Mouse (Mus musculus) MEL (cell line): ENCODE data around the gene Mst1. TPM values are rescaled to one million over a fixed set of nuclear protein-coding genes. Genes with fewer than 3 reads are reported as not detected.

Experiments
- DNase-seq: peaks from one replicate; pipeline ENCODE4 v3.0.0; 2011; ENCODE audit warnings: low read depth, low spot score
- H3K27ac ChIP-seq: 2 replicates; pipeline ENCODE4 v1.5.1; 2012; ENCODE audit warnings: low read depth, mild to moderate bottlenecking, control low read depth, low read length, moderate library complexity; ENCODE audit not compliant: control insufficient read depth
- H3K27me3 ChIP-seq, 2 experiments: fragments of 150-350 bp in 1 of 2; sonication (generic) in 1 of 2; 2 replicates each; pipeline ENCODE4 v1.6.1; 2012; ENCODE audit warnings: low read length in 2 of 2, mild to moderate bottlenecking in 2 of 2, improper control_type of control experiment in 1 of 2, moderate library complexity in 1 of 2; ENCODE audit not compliant: insufficient read depth in 2 of 2, control insufficient read depth in 1 of 2
- H3K36me3 ChIP-seq, 2 experiments: 2 replicates each; pipeline ENCODE4 v1.6.1; 2012 to 2014; ENCODE audit warnings: low read length in 2 of 2, improper control_type of control experiment in 1 of 2, inconsistent platforms in 1 of 2, mild to moderate bottlenecking in 1 of 2; ENCODE audit not compliant: insufficient read depth in 2 of 2, control insufficient read depth in 1 of 2
- H3K4me1 ChIP-seq, 2 experiments: fragments of 150-350 bp in 1 of 2; sonication (generic) in 1 of 2; 2 replicates each; pipeline ENCODE4 v1.6.1; 2012; ENCODE audit warnings: low read length in 2 of 2, improper control_type of control experiment in 1 of 2, mild to moderate bottlenecking in 1 of 2; ENCODE audit not compliant: insufficient read depth in 2 of 2, control insufficient read depth in 1 of 2
- H3K4me3 ChIP-seq, 2 experiments: fragments of 150-350 bp in 1 of 2; sonication (generic) in 1 of 2; 2 replicates each; pipeline ENCODE4 v1.5.1; 2012; ENCODE audit warnings: low read depth in 2 of 2, low read length in 2 of 2, mild to moderate bottlenecking in 2 of 2, moderate library complexity in 2 of 2, control low read depth in 1 of 2, improper control_type of control experiment in 1 of 2; ENCODE audit not compliant: control insufficient read depth in 1 of 2, insufficient read depth in 1 of 2
- H3K79me2 ChIP-seq: 2 replicates; pipeline ENCODE4 v1.6.1; 2012; ENCODE audit warnings: mild to moderate bottlenecking, low read length, moderate library complexity; ENCODE audit not compliant: control insufficient read depth, poor library complexity, insufficient read depth
- H3K9ac ChIP-seq: 2 replicates; pipeline ENCODE4 v1.6.1; 2012; ENCODE audit warnings: low read depth, mild to moderate bottlenecking, control low read depth, low read length, moderate library complexity; ENCODE audit not compliant: control insufficient read depth, poor library complexity, severe bottlenecking
- H3K9me3 ChIP-seq: fragments of 150-350 bp; sonication (generic); replicated peaks from 2 replicates; pipeline ENCODE4 v1.6.1; 2012; ENCODE audit warnings: mild to moderate bottlenecking, low read length, improper control_type of control experiment, moderate library complexity; ENCODE audit not compliant: insufficient read depth
- BHLHE40 ChIP-seq: IDR thresholded peaks from 2 replicates; pipeline ENCODE4 v1.6.1; 2012; ENCODE audit warnings: low read depth, mild to moderate bottlenecking, inconsistent platforms, low read length, improper control_type of control experiment, borderline replicate concordance
- CHD1 ChIP-seq: IDR thresholded peaks from 2 replicates; pipeline ENCODE4 v1.6.1; 2012; ENCODE audit warnings: low read depth, mild to moderate bottlenecking, inconsistent platforms, low read length, improper control_type of control experiment
- CHD2 ChIP-seq: IDR thresholded peaks from 2 replicates; pipeline ENCODE4 v1.6.1; 2011; ENCODE audit warnings: low read length, improper control_type of control experiment
- E2F4 ChIP-seq: IDR thresholded peaks from 2 replicates; pipeline ENCODE4 v1.6.1; 2011; ENCODE audit warnings: low read depth, low read length, improper control_type of control experiment, borderline replicate concordance
- EP300 ChIP-seq, 2 experiments: IDR thresholded peaks; 2 replicates each; pipeline ENCODE4 v1.6.1; 2011; ENCODE audit warnings: improper control_type of control experiment in 2 of 2, low read length in 2 of 2, low read depth in 1 of 2, mild to moderate bottlenecking in 1 of 2
- GABPA ChIP-seq: IDR thresholded peaks from 2 replicates; pipeline ENCODE4 v1.6.1; 2012; ENCODE audit warnings: low read depth, mild to moderate bottlenecking, inconsistent platforms, low read length, improper control_type of control experiment, moderate library complexity
- HCFC1 ChIP-seq: IDR thresholded peaks from 2 replicates; pipeline ENCODE4 v1.6.1; 2012; ENCODE audit warnings: low read depth, mild to moderate bottlenecking, inconsistent platforms, low read length, improper control_type of control experiment, moderate library complexity
- JUND ChIP-seq: IDR thresholded peaks from 2 replicates; pipeline ENCODE4 v1.6.1; 2011; ENCODE audit warnings: low read depth, mild to moderate bottlenecking, improper control_type of control experiment, low read length
- MAFK ChIP-seq: IDR thresholded peaks from 2 replicates; pipeline ENCODE4 v1.6.1; 2011; ENCODE audit warnings: low read depth, mild to moderate bottlenecking, low read length, improper control_type of control experiment, borderline replicate concordance
- MAX ChIP-seq: IDR thresholded peaks from 2 replicates; pipeline ENCODE4 v1.6.1; 2011; ENCODE audit warnings: low read length, improper control_type of control experiment
- MEF2A ChIP-seq: IDR thresholded peaks from 2 replicates; pipeline ENCODE4 v1.6.1; 2014; ENCODE audit warnings: low read depth, mild to moderate bottlenecking, inconsistent platforms, low read length, improper control_type of control experiment; ENCODE audit not compliant: poor library complexity, insufficient replicate concordance, severe bottlenecking; ENCODE audit errors: extremely low read depth
- MXI1 ChIP-seq: IDR thresholded peaks from 2 replicates; pipeline ENCODE4 v1.6.1; 2011; ENCODE audit warnings: mild to moderate bottlenecking, low read depth, low read length, improper control_type of control experiment
- MYB ChIP-seq: IDR thresholded peaks from 2 replicates; pipeline ENCODE4 v1.6.1; 2011; ENCODE audit warnings: mild to moderate bottlenecking, low read depth, low read length, improper control_type of control experiment
- MYC ChIP-seq: IDR thresholded peaks from 2 replicates; pipeline ENCODE4 v1.6.1; 2011; ENCODE audit warnings: low read depth, mild to moderate bottlenecking, low read length, improper control_type of control experiment, moderate library complexity
- POLR2A ChIP-seq, 2 experiments: IDR thresholded peaks; 2 replicates each; pipeline ENCODE4 v1.6.1; 2011 to 2012; ENCODE audit warnings: low read length in 2 of 2, mild to moderate bottlenecking in 2 of 2, control low read depth in 1 of 2, improper control_type of control experiment in 1 of 2, low read depth in 1 of 2, moderate library complexity in 1 of 2; ENCODE audit not compliant: control insufficient read depth in 1 of 2, insufficient read depth in 1 of 2, poor library complexity in 1 of 2
- POLR2AphosphoS5 ChIP-seq: IDR thresholded peaks from 2 replicates; pipeline ENCODE4 v1.6.1; 2012; ENCODE audit warnings: low read depth, borderline replicate concordance, mild to moderate bottlenecking, inconsistent platforms, low read length, moderate library complexity, mixed read lengths
- RAD21 ChIP-seq: IDR thresholded peaks from 2 replicates; pipeline ENCODE4 v1.6.1; 2011; ENCODE audit warnings: mild to moderate bottlenecking, low read depth, low read length, improper control_type of control experiment
- SIN3A ChIP-seq: IDR thresholded peaks from 2 replicates; pipeline ENCODE4 v1.6.1; 2012; ENCODE audit warnings: low read length, improper control_type of control experiment, inconsistent platforms
- SMC3 ChIP-seq: IDR thresholded peaks from 2 replicates; pipeline ENCODE4 v1.6.1; 2011; ENCODE audit warnings: low read depth, low read length, improper control_type of control experiment
- TAL1 ChIP-seq: IDR thresholded peaks from 2 replicates; pipeline ENCODE4 v1.6.1; 2012; ENCODE audit warnings: mild to moderate bottlenecking, inconsistent platforms, low read length, moderate library complexity, mixed read lengths
- TCF12 ChIP-seq: IDR thresholded peaks from 2 replicates; pipeline ENCODE4 v1.6.1; 2014; ENCODE audit warnings: low read depth, mild to moderate bottlenecking, inconsistent platforms, low read length, improper control_type of control experiment, moderate library complexity
- UBTF ChIP-seq: IDR thresholded peaks from 2 replicates; pipeline ENCODE4 v1.6.1; 2012; ENCODE audit warnings: low read depth, mild to moderate bottlenecking, inconsistent platforms, low read length, improper control_type of control experiment, moderate library complexity, borderline replicate concordance; ENCODE audit not compliant: insufficient read depth
- USF1 ChIP-seq: IDR thresholded peaks from 2 replicates; pipeline ENCODE4 v1.6.1; 2014; ENCODE audit warnings: low read depth, mild to moderate bottlenecking, inconsistent platforms, low read length, improper control_type of control experiment, moderate library complexity
- USF2 ChIP-seq, 2 experiments: IDR thresholded peaks; 2 replicates each; pipeline ENCODE4 v1.6.1; 2011 to 2012; ENCODE audit warnings: improper control_type of control experiment in 2 of 2, low read length in 2 of 2, borderline replicate concordance in 1 of 2, inconsistent platforms in 1 of 2, low read depth in 1 of 2, mild to moderate bottlenecking in 1 of 2; ENCODE audit not compliant: insufficient read depth in 1 of 2
- ZC3H11A ChIP-seq: IDR thresholded peaks from 2 replicates; pipeline ENCODE4 v1.6.1; 2012; ENCODE audit warnings: low read depth, mild to moderate bottlenecking, inconsistent platforms, low read length, improper control_type of control experiment
- ZMIZ1 ChIP-seq: IDR thresholded peaks from 2 replicates; pipeline ENCODE4 v1.6.1; 2012; ENCODE audit warnings: low read depth, mild to moderate bottlenecking, inconsistent platforms, low read length, improper control_type of control experiment, moderate library complexity
- polyA plus RNA-seq, 2 experiments: library from polyadenylated mRNA; stranded (reverse) in 1 of 2; unstranded in 1 of 2; fragments of >175 nt in 1 of 2; fragments of >200 nt in 1 of 2; gene quantifications; 2 replicates each; pipeline versions ENCODE4 v1.2.1 to v1.2.4; 2012; ENCODE audit warnings: low replicate concordance in 2 of 2, low read depth in 1 of 2; ENCODE audit not compliant: insufficient read length in 2 of 2, insufficient read depth in 1 of 2, missing spikeins in 1 of 2
- total RNA-seq: library from RNA; depleted of rRNA; stranded (reverse); fragments of 300-350 nt; gene quantifications from 2 replicates; pipeline ENCODE4 v1.2.3, GENCODE M21; 2012

Gene Mst1
- total and polyA plus RNA-seq, 3 experiments = 1.6 to 10.0 TPM; not detected in 1

GRCm38 (mm10) chr9:108072481-108072924, 7.7 kb upstream of the Mst1 start:
- H3K4me1 ChIP-seq = no peaks in the 10 kb centered on the region
- no peak overlapping the region for H3K4me3 ChIP-seq
- no peaks in the 10 kb centered on the region for H3K9me3 ChIP-seq
- no peaks in the 10 kb centered on the region for H3K79me2 ChIP-seq
- H3K36me3 ChIP-seq = no peaks in the 10 kb centered on the region; a peak in 1 of 4 replicates
- H3K27me3 ChIP-seq = no peaks in the 10 kb centered on the region
- no peak overlapping the region for H3K9ac ChIP-seq
- no peak overlapping the region for H3K27ac ChIP-seq
- no peak for TF ChIP-seq ZC3H11A
- TF ChIP-seq MYC = no peak
- no peak for TF ChIP-seq TCF12
- no peak for TF ChIP-seq MAFK
- no peak for TF ChIP-seq EP300 (IDR thresholded peaks at IDR 0.05; ENCODE audit: low read depth in 1 of 2, low read length in 2 of 2)
- TF ChIP-seq POLR2A (IDR thresholded peaks at IDR 0.05; ENCODE audit: control insufficient read depth in 1 of 2, insufficient read depth in 1 of 2, low read depth in 1 of 2, low read length in 2 of 2, poor library complexity in 1 of 2) = no peak
- no peak for TF ChIP-seq JUND
- TF ChIP-seq TAL1 = no peak
- no peak for TF ChIP-seq RAD21
- TF ChIP-seq USF2 (IDR thresholded peaks at IDR 0.05; ENCODE audit: borderline replicate concordance in 1 of 2, insufficient read depth in 1 of 2, low read depth in 1 of 2, low read length in 2 of 2) = no peak
- TF ChIP-seq SMC3 = no peak
- TF ChIP-seq MXI1 = no peak
- TF ChIP-seq CHD1 = no peak
- no peak for TF ChIP-seq ZMIZ1
- no peak for TF ChIP-seq UBTF
- TF ChIP-seq HCFC1 = no peak
- TF ChIP-seq MAX = no peak
- TF ChIP-seq GABPA = no peak
- TF ChIP-seq MYB = no peak
- no peak for TF ChIP-seq BHLHE40
- DNase-seq = no peak

GRCm38 (mm10) chr9:108073141-108073930, 6.9 kb upstream of the Mst1 start:
- DNase-seq = no peak
- Histone ChIP-seq H3K9ac (no peak overlapping the region), H3K36me3 (peaks cover 0 to 6% of the 10 kb centered on the region in 2 experiments; a peak in 2 of 4 replicates), H3K4me1 (peaks cover 0 to 6% of the 10 kb centered on the region in 2 experiments; a peak in 1 of 4 replicates), H3K4me3 (no peak overlapping the region), H3K27me3 (no peaks in the 10 kb centered on the region), H3K79me2 (peaks cover 4% of the 10 kb centered on the region), H3K9me3 (no peaks in the 10 kb centered on the region), H3K27ac (no peak overlapping the region)
- no peak for TF ChIP-seq UBTF
- no peak for TF ChIP-seq MYB
- no peak for TF ChIP-seq SIN3A
- no peak for TF ChIP-seq MAX
- TF ChIP-seq CHD2 = no peak
- no peak for TF ChIP-seq HCFC1
- TF ChIP-seq CHD1 = no peak
- no peak for TF ChIP-seq MEF2A
- no peak for TF ChIP-seq BHLHE40
- no peak for TF ChIP-seq MAFK
- TF ChIP-seq POLR2AphosphoS5 = no peak
- TF ChIP-seq E2F4 = no peak
- TF ChIP-seq RAD21 = no peak
- TF ChIP-seq ZMIZ1 = no peak
- no peak for TF ChIP-seq USF1
- TF ChIP-seq GABPA = no peak
- no peak for TF ChIP-seq ZC3H11A
- no peak for TF ChIP-seq EP300 (IDR thresholded peaks at IDR 0.05; ENCODE audit: low read depth in 1 of 2, low read length in 2 of 2)
- TF ChIP-seq SMC3 = no peak
